Mouse (Mus musculus): Measurements from ENCODE around the gene Cadps. TPM values are rescaled to one million over a fixed set of nuclear protein-coding genes. Genes with fewer than 3 reads are reported as not detected.

Cadps gene
- total and polyA plus RNA-seq, 3 experiments, result 0.09 to 0.16 TPM; not detected in 1

- TF ChIP-seq POLR2A (IDR thresholded peaks at IDR 0.05; ENCODE audit: insufficient read depth, low read depth, low read length) (no peak), CTCF (IDR thresholded peaks at IDR 0.05) (no peak), EP300 (IDR thresholded peaks at IDR 0.05; ENCODE audit: insufficient read depth, low read depth, low read length) (no peak)
- no peak overlapping the region for H3K9ac ChIP-seq (ENCODE audit: low read depth, low read length)
- H3K4me1 ChIP-seq (ENCODE audit: control insufficient read depth, insufficient read depth, low read length), result no peaks in the 10 kb centered on the region
- no peaks in the 10 kb centered on the region for H3K27me3 ChIP-seq (ENCODE audit: control insufficient read depth, insufficient read depth, low read length)
- intact Hi-C loops (cut with DNase I), result no loop called here
- no peaks in the 10 kb centered on the region for H3K36me3 ChIP-seq (ENCODE audit: control insufficient read depth, insufficient read depth, low read length)
- WGBS, result 95% methylated on average over 4 of the region's 4 CpGs
- DNase-seq, result no peak
- no peak overlapping the region for H3K27ac ChIP-seq
- H3K79me2 ChIP-seq (replicated peaks; ENCODE audit: control insufficient read depth, insufficient read depth, low read length), result no peaks in the 10 kb centered on the region
- H3K4me3 ChIP-seq, result no peak overlapping the region
Observed at GRCm38 (mm10) chr14:12547496-12547895, 275.4 kb downstream of the Cadps start.

- no peak overlapping the region for H3K4me3 ChIP-seq
- no peak overlapping the region for H3K9ac ChIP-seq (ENCODE audit: low read depth, low read length)
- H3K79me2 ChIP-seq (replicated peaks; ENCODE audit: control insufficient read depth, insufficient read depth, low read length), result no peaks in the 10 kb centered on the region
- H3K36me3 ChIP-seq (ENCODE audit: control insufficient read depth, insufficient read depth, low read length), result no peaks in the 10 kb centered on the region
- DNase-seq, result no peak
- intact Hi-C loops (cut with DNase I), result no loop called here
- H3K4me1 ChIP-seq (ENCODE audit: control insufficient read depth, insufficient read depth, low read length), result no peaks in the 10 kb centered on the region
- no peak for TF ChIP-seq CTCF (IDR thresholded peaks at IDR 0.05)
- TF ChIP-seq POLR2A (IDR thresholded peaks at IDR 0.05; ENCODE audit: insufficient read depth, low read depth, low read length), result no peak
- no peak for TF ChIP-seq EP300 (IDR thresholded peaks at IDR 0.05; ENCODE audit: insufficient read depth, low read depth, low read length)
- no peaks in the 10 kb centered on the region for H3K27me3 ChIP-seq (ENCODE audit: control insufficient read depth, insufficient read depth, low read length)
- H3K27ac ChIP-seq, result no peak overlapping the region
- 47% methylated on average over 2 of the region's 2 CpGs for WGBS
Observed at GRCm38 (mm10) chr14:12541733-12542132, 281.1 kb downstream of the Cadps start.

- intact Hi-C loops (cut with DNase I), result no loop called here
Observed at GRCm38 (mm10) chr14:12539071-12539470, 283.8 kb downstream of the Cadps start.

GRCm38 (mm10) chr14:12531101-12531500 lies 291.8 kb downstream of the Cadps start:
- Histone ChIP-seq H3K79me2 (replicated peaks; ENCODE audit: control insufficient read depth, insufficient read depth, low read length) (no peaks in the 10 kb centered on the region), H3K27me3 (ENCODE audit: control insufficient read depth, insufficient read depth, low read length) (no peaks in the 10 kb centered on the region), H3K9ac (ENCODE audit: low read depth, low read length) (no peak overlapping the region), H3K27ac (no peak overlapping the region), H3K4me3 (no peak overlapping the region), H3K36me3 (ENCODE audit: control insufficient read depth, insufficient read depth, low read length) (no peaks in the 10 kb centered on the region), H3K4me1 (ENCODE audit: control insufficient read depth, insufficient read depth, low read length) (no peaks in the 10 kb centered on the region)
- TF ChIP-seq POLR2A (IDR thresholded peaks at IDR 0.05; ENCODE audit: insufficient read depth, low read depth, low read length), result no peak
- peak; percentile 61 for TF ChIP-seq CTCF (IDR thresholded peaks at IDR 0.05)
- intact Hi-C loops (cut with DNase I), result loop anchor here (2.0 to 5.0 kb wide), 2 partner anchors 234 to 378 kb away; no protein-coding TSS in a partner anchor
- 20% methylated on average over 1 of the region's 1 CpGs for WGBS
- DNase-seq, result no peak

More at GRCm38 (mm10) chr14:12539071-12539470, 283.8 kb downstream of the Cadps start:
- Histone ChIP-seq H3K79me2 (replicated peaks; ENCODE audit: control insufficient read depth, insufficient read depth, low read length) (no peaks in the 10 kb centered on the region), H3K27ac (no peak overlapping the region), H3K4me3 (no peak overlapping the region), H3K36me3 (ENCODE audit: control insufficient read depth, insufficient read depth, low read length) (no peaks in the 10 kb centered on the region), H3K4me1 (ENCODE audit: control insufficient read depth, insufficient read depth, low read length) (no peaks in the 10 kb centered on the region), H3K27me3 (ENCODE audit: control insufficient read depth, insufficient read depth, low read length) (no peaks in the 10 kb centered on the region), H3K9ac (ENCODE audit: low read depth, low read length) (no peak overlapping the region)
- TF ChIP-seq EP300 (IDR thresholded peaks at IDR 0.05; ENCODE audit: insufficient read depth, low read depth, low read length) (no peak), POLR2A (IDR thresholded peaks at IDR 0.05; ENCODE audit: insufficient read depth, low read depth, low read length) (no peak), CTCF (IDR thresholded peaks at IDR 0.05) (no peak)
- DNase-seq, result no peak
- 85% methylated on average over 5 of the region's 5 CpGs for WGBS

- intact Hi-C loops (cut with DNase I), result loop anchor here (2.0 to 5.0 kb wide), 2 partner anchors 233 to 378 kb away; no protein-coding TSS in a partner anchor
- Histone ChIP-seq H3K27ac (no peak overlapping the region), H3K9ac (ENCODE audit: low read depth, low read length) (no peak overlapping the region), H3K36me3 (ENCODE audit: control insufficient read depth, insufficient read depth, low read length) (no peaks in the 10 kb centered on the region), H3K27me3 (ENCODE audit: control insufficient read depth, insufficient read depth, low read length) (no peaks in the 10 kb centered on the region), H3K4me3 (no peak overlapping the region), H3K4me1 (ENCODE audit: control insufficient read depth, insufficient read depth, low read length) (no peaks in the 10 kb centered on the region), H3K79me2 (replicated peaks; ENCODE audit: control insufficient read depth, insufficient read depth, low read length) (no peaks in the 10 kb centered on the region)
- no peak for TF ChIP-seq EP300 (IDR thresholded peaks at IDR 0.05; ENCODE audit: insufficient read depth, low read depth, low read length)
- TF ChIP-seq POLR2A (IDR thresholded peaks at IDR 0.05; ENCODE audit: insufficient read depth, low read depth, low read length), result no peak
- TF ChIP-seq CTCF (IDR thresholded peaks at IDR 0.05), result no peak
- no peak for DNase-seq
- WGBS, result 52% methylated on average over 3 of the region's 3 CpGs
Observed at GRCm38 (mm10) chr14:12530554-12530953, 292.3 kb downstream of the Cadps start.

- DNase-seq, result no peak
Observed at GRCm38 (mm10) chr14:12529961-12530542, 292.8 kb downstream of the Cadps start.

More at GRCm38 (mm10) chr14:12529961-12530542, 292.8 kb downstream of the Cadps start:
- Histone ChIP-seq H3K27ac (no peak overlapping the region), H3K27me3 (ENCODE audit: control insufficient read depth, insufficient read depth, low read length) (no peaks in the 10 kb centered on the region), H3K36me3 (ENCODE audit: control insufficient read depth, insufficient read depth, low read length) (no peaks in the 10 kb centered on the region), H3K4me1 (ENCODE audit: control insufficient read depth, insufficient read depth, low read length) (no peaks in the 10 kb centered on the region), H3K9ac (ENCODE audit: low read depth, low read length) (no peak overlapping the region), H3K4me3 (no peak overlapping the region), H3K79me2 (replicated peaks; ENCODE audit: control insufficient read depth, insufficient read depth, low read length) (no peaks in the 10 kb centered on the region)
- TF ChIP-seq EP300 (IDR thresholded peaks at IDR 0.05; ENCODE audit: insufficient read depth, low read depth, low read length) (no peak), CTCF (IDR thresholded peaks at IDR 0.05) (peak; percentile 64)
- 8% methylated on average over 11 of the region's 11 CpGs for WGBS
- intact Hi-C loops (cut with DNase I), result loop anchor here (2.0 to 5.0 kb wide), 2 partner anchors 233 to 377 kb away; no protein-coding TSS in a partner anchor

All from heart, adult 2 months (tissue).